Comparison of ENCODE assay signal across 18 mouse cellular contexts in the genomic region with DNA sequence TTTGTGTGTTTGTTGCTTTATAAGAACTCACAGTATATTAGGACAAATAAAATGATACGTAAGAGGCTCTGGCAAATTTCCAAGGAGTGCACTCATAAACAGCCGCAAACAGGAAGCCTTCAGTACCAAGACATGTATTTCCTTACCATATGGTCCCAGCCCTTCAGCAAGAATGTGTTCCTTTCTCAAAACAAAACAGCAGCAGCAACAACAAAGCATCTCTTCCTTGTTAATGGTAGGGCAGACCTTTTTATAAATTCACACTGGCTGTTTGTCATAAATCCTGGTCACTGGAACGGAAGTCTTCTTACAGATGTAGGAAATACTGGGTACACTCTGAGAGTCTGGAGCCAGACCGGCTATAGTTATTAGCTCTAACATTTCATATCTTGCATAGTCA.
DNase-seq lines count a peak whose midpoint lies in the region; ATAC-seq and TF ChIP-seq lines count a peak whose summit lies in the region.
"Had no signal": no experiment of that assay in that cellular context is flagged by ENCODE, and none has a peak within 500 bp of the region (broad histone marks: within the 10 kb centered on the region; RNA-seq: fewer than 3 reads in every experiment).

No protein-coding gene starts in this region.

- H3K4me2 ChIP-seq in limb, embryonic 14.5 days (replicated peaks; ENCODE audit: low read depth, low read length, severe bottlenecking) = no peak overlapping the region
- H3K4me2 ChIP-seq: forebrain, embryonic 15.5 days; heart, embryonic 15.5 days; lung, embryonic 15.5 days had no signal

- H3K36me3 ChIP-seq in kidney, adult 2 months (ENCODE audit: control insufficient read depth, insufficient read depth, low read length) = no peaks in the 10 kb centered on the region
- no peaks in the 10 kb centered on the region for H3K36me3 ChIP-seq in limb, embryonic 14.5 days (ENCODE audit: control insufficient read depth, insufficient read depth, low read length)
- H3K36me3 ChIP-seq in limb, embryonic 10.5 days = no peaks in the 10 kb centered on the region
- H3K36me3 ChIP-seq: forebrain, embryonic 15.5 days; heart, embryonic 15.5 days; hindbrain, embryonic 10.5 days; lung, embryonic 15.5 days; midbrain, embryonic 10.5 days had no signal

- no peaks in the 10 kb centered on the region for H3K27me3 ChIP-seq in kidney, adult 2 months (replicated peaks; ENCODE audit: control insufficient read depth, insufficient read depth, low read length)
- H3K27me3 ChIP-seq in limb, embryonic 14.5 days (ENCODE audit: control insufficient read depth, insufficient read depth, low read length) = no peaks in the 10 kb centered on the region
- no peaks in the 10 kb centered on the region for H3K27me3 ChIP-seq in limb, embryonic 10.5 days (ENCODE audit: low read depth, poor library complexity, severe bottlenecking)
- H3K27me3 ChIP-seq: CH12.LX; forebrain, embryonic 15.5 days; heart, embryonic 15.5 days; lung, embryonic 15.5 days had no signal

- no peak for TF ChIP-seq POLR2A in kidney, adult 2 months (IDR thresholded peaks at IDR 0.05; ENCODE audit: low read depth, low read length)
- TF ChIP-seq POLR2A in limb, embryonic 14.5 days (IDR thresholded peaks at IDR 0.05; ENCODE audit: borderline replicate concordance, extremely low read depth, insufficient read depth, insufficient read length) = no peak
- TF ChIP-seq POLR2A in brain, embryonic 14.5 days (IDR thresholded peaks at IDR 0.05; ENCODE audit: borderline replicate concordance, extremely low read depth, insufficient read depth, insufficient read length, poor library complexity, severe bottlenecking) = no peak

- no peak overlapping the region for H3K9ac ChIP-seq in limb, embryonic 14.5 days (ENCODE audit: low read depth, low read length, severe bottlenecking)
- H3K9ac ChIP-seq: forebrain, embryonic 15.5 days; heart, embryonic 15.5 days; lung, embryonic 15.5 days had no signal

- WGBS in kidney, adult 2 months = 54% methylated on average over 4 of the region's 4 CpGs
- WGBS in limb, embryonic 14.5 days = 47% methylated on average over 4 of the region's 4 CpGs
- 90% methylated on average over 4 of the region's 4 CpGs for WGBS in limb, embryonic 10.5 days

- no peak for TF ChIP-seq CTCF in kidney, adult 2 months (conservative IDR thresholded peaks at IDR 0.05; ENCODE audit: insufficient read depth, insufficient read length, low read depth, low read length)
- no peak for TF ChIP-seq CTCF in brain, embryonic 14.5 days (IDR thresholded peaks at IDR 0.05; ENCODE audit: borderline replicate concordance, extremely low read depth, insufficient read depth, insufficient read length)

- H3K27ac ChIP-seq in kidney, adult 2 months (ENCODE audit: insufficient read depth, low read depth, low read length) = no peak overlapping the region
- H3K27ac ChIP-seq in limb, embryonic 14.5 days (replicated peaks; ENCODE audit: low read depth, low read length) = no peak overlapping the region
- H3K27ac ChIP-seq in limb, embryonic 10.5 days = no peak overlapping the region
- H3K27ac ChIP-seq: forebrain, embryonic 15.5 days; heart, embryonic 15.5 days; hindbrain, embryonic 10.5 days; lung, embryonic 15.5 days; midbrain, embryonic 10.5 days had no signal

- ATAC-seq in limb, embryonic 14.5 days (ENCODE audit: low FRiP score, low read depth) = no peak
- ATAC-seq: forebrain, embryonic 15.5 days had no signal

- H3K4me3 ChIP-seq in kidney, adult 2 months (ENCODE audit: insufficient read depth, low read depth, low read length) = no peak overlapping the region
- no peak overlapping the region for H3K4me3 ChIP-seq in limb, embryonic 14.5 days (replicated peaks; ENCODE audit: low read length)
- no peak overlapping the region for H3K4me3 ChIP-seq in limb, embryonic 10.5 days
- H3K4me3 ChIP-seq: erythroblast, embryonic 14.5 days; forebrain, embryonic 15.5 days; heart, embryonic 15.5 days; hindbrain, embryonic 10.5 days; lung, embryonic 15.5 days; midbrain, embryonic 10.5 days had no signal

- no peaks in the 10 kb centered on the region for H3K4me1 ChIP-seq in kidney, adult 2 months (ENCODE audit: control insufficient read depth, insufficient read depth, low read length)
- H3K4me1 ChIP-seq in limb, embryonic 14.5 days (ENCODE audit: control insufficient read depth, insufficient read depth, low read length) = no peaks in the 10 kb centered on the region
- no peaks in the 10 kb centered on the region for H3K4me1 ChIP-seq in limb, embryonic 10.5 days
- H3K4me1 ChIP-seq: heart, embryonic 15.5 days; hindbrain, embryonic 10.5 days; lung, embryonic 15.5 days had no signal

- no peaks in the 10 kb centered on the region for H3K9me3 ChIP-seq in limb, embryonic 14.5 days (ENCODE audit: control insufficient read depth, low read length)
- H3K9me3 ChIP-seq in limb, embryonic 10.5 days (replicated peaks) = no peaks in the 10 kb centered on the region
- H3K9me3 ChIP-seq: forebrain, embryonic 15.5 days; heart, embryonic 15.5 days; hindbrain, embryonic 10.5 days; lung, embryonic 15.5 days; midbrain, embryonic 10.5 days had no signal

- DNase-seq in kidney, adult 2 months = peak; percentile 1
- DNase-seq in kidney, adult 18-20 months = no peak
- DNase-seq in limb, embryonic 14.5 days (ENCODE audit: low spot score) = peak; percentile 26
- no peak for DNase-seq in limb, embryonic 10.5 days (ENCODE audit: low spot score)
- DNase-seq in brain, embryonic 14.5 days (ENCODE audit: low read depth) = peak; percentile 32
- DNase-seq in lung, postnatal 36 days = peak; percentile 4
- DNase-seq in layer of hippocampus, postnatal 25 days (ENCODE audit: extremely low spot score in 1 of 2, low spot score in 1 of 2) = no peak
- DNase-seq: cerebellum, adult 8-10 months; gastrocnemius, postnatal 25 days; right cerebral cortex, postnatal 25 days; thymus, postnatal 4 days had no signal

Comparison
In these comparisons a context has a peak if more than half of its experiments do, and no peak if none do; other contexts are left out.
1. DNase-seq: peak in kidney, adult 2 months (single experiment), limb, embryonic 14.5 days (single experiment), brain, embryonic 14.5 days (single experiment) and lung, postnatal 36 days (single experiment); none in kidney, adult 18-20 months (single experiment), limb, embryonic 10.5 days (single experiment) and layer of hippocampus, postnatal 25 days (0 of 2).